Mouse (Mus musculus) CH12F3 (cell line): Measurements from ENCODE around the gene Ifit1bl1.
"Not testable (repeated sequence)": the region's sequence is repeated elsewhere in the genome, so short reads cannot be mapped to it uniquely, and the experiment has no call there.

Experiments
- in situ Hi-C: fragments of 300-500 bp; cut with MboI; formaldehyde crosslinking; loops from 2 replicates; pipeline ENCODE4 v1.14.3; 2020; ENCODE audit warnings: low sequenced_read_pairs

Gene Ifit1bl1

DNA sequence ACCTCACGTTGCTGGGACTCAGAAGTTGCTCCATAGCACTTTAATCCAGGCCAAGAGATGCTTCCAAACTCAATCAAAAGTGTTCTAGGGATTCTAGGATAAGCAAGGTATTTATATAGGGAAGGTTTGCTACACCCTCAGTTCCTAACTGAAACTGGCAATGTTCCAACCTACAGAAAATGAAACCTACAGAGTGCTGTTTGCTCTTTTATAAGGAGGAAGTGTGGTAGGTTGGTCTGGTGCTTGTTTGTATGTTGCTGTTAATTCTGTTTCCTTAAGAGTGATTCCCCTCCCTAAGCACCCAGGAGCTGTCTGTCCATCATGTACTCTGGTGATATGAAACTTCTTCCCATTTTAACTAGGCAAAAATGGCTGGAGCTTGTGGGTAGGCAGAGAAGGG, at the start of gene Ifit1bl1:
Gene Ifit1bl1 (minus strand): TSS at position 69 of the 400 bp plus-strand sequence.
- in situ Hi-C loops: not testable (repeated sequence)

DNA sequence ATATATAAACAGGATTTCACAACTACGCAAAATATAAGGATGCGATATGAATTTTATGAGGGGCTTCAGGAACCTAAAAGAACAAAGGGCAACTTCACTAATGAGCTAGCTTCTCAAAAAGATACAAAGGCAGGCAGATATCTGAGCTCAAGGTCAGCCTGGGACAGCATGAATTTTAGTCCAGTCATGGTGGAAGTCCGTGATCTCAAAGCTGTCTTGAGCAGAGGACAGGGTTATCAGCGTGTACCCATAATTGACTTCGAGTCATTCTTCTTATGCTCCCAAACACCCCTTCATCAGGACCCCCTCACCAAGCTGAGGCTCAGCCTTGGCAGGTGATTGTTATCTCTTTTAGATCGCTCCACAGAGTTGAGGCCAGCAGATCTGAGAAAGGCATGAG, 49.2 kb upstream of the Ifit1bl1 start:
- in situ Hi-C loops: loop anchor here (25.0 kb wide), 1 partner anchor 314 kb away; no protein-coding TSS in a partner anchor

DNA sequence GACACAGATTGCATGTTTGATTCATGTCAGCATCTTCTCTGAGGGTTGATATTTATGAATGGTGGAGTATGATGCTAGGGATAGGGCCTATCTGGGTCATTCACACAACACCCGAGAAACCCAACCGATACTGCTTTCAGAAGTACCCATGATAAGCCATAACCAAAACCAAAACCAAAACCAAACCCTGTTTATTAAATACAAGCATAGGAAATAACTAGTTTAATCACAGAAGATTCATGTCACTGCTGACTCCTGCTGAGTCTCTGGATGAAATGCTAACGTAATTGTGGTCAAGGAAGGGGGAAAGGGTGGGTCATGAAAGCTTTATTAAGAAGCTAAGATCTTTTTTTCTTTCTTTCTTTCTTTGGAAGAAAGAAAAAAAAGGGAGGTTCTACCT, 48.5 kb upstream of the Ifit1bl1 start:
- in situ Hi-C loops: loop anchor here (25.0 kb wide), 1 partner anchor 313 kb away; no protein-coding TSS in a partner anchor

DNA sequence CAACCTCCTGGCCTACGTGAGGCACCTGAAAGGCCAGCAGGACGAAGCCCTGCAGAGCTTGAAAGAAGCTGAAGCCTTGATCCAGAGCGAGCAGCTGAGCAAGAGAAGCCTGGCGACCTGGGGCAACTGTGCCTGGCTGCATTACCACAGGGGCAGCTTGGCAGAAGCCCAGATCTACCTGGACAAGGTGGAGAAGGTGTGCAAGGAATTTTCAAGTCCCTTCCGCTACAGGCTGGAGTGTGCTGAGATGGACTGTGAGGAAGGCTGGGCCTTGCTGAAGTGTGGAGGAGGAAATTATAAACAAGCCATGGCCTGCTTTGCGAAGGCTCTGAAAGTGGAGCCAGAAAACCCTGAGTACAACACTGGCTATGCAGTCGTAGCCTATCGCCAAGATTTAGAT, 45.9 kb upstream of the Ifit1bl1 start:
- in situ Hi-C loops: not testable (repeated sequence)

DNA sequence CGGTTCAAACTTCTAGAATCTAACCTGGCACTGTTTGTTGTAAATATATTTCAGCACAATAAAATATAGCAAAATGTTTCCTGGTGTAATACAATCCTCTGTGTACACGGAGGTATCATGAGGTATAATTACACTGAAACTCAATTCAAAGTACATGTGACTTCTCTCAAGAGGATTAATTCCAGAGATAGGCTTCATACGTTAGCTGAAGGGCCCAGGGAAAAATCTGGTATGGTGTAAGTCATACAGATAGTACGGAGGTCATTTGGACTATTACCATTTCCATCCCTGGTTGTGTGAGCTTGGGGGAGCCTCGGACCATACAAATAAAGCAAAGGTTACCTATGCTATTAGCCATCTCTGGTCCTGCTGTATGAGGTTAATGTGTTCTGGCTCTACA, 40.9 kb upstream of the Ifit1bl1 start:
- in situ Hi-C loops: no loop called here

DNA sequence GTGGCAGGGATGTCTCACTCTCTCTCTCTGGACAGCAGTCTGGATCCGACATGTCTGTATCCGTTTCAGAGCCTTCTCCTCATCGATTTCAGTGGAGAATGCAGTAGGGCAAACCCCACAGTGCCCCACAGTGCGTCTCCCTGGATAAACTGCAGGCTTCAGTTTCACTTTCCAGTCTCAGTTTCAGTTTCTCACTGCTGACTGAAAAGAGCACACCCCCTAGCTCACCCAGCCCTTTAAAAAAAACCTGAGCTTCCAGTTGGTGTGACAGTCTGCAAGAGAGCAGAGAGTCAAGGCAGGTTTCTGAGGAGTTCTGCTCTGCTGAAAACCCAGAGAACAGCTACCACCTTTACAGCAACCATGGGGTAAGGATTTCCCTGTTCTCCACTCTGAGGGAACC, 38.9 kb upstream of the Ifit1bl1 start, which contains the start of the genes Ifit1bl2 and Ifit1:
Gene Ifit1bl2 (minus strand): TSS at position 121 of the 400 bp plus-strand sequence.
Gene Ifit1 (plus strand): TSS at position 249 of the 400 bp plus-strand sequence.
- in situ Hi-C loops: no loop called here

DNA sequence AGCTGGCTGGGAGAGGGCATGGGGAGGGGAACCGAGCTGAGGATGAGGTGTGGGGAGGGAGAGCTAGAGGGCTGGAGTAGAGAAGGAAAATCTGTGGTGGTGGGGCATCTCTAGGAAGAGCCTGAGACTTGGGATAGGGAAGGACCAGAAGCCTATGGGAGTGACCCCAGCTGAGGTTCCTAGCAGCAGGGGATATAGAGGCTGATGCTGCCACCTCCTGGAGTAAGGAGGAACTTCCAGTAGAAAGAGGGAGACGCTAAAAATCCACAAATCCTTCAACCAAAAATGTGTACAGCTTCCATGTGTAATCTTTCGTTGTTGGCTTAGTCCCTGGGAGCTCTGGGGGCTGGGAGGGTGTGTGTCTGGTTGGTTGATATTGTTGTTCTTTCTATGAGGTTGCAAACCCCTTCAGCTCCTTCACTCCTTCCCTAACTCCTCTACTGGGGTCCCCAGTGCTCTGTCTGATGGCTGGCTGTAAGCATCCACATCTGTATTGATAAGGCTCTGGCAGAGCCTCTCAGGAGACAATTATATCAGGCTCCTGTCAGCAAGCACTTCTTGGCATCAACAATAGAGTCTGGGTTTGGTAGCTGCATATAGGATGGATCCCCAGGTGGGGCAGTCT, 35.3 kb upstream of the Ifit1bl1 start:
- in situ Hi-C loops: no loop called here

DNA sequence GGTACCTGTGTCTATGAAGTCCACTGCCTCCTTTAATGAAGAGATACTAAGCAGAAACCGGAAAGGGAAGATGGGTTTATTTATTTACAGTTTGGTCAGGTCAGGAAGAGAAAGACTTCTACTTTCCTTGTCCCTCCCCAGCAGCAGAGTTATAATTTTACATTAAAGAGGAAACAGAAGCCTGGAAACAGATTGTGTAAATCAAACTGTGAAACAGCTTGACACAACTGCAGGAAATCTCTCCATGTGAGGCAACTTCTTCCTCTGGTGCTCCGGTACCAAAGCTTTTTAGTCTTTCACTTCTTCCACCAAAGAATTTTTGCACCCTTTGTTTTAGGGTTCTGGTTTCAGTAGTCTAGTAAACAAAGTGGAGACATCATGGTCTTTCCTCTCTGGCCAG, 31.7 kb upstream of the Ifit1bl1 start:
- in situ Hi-C loops: no loop called here

DNA sequence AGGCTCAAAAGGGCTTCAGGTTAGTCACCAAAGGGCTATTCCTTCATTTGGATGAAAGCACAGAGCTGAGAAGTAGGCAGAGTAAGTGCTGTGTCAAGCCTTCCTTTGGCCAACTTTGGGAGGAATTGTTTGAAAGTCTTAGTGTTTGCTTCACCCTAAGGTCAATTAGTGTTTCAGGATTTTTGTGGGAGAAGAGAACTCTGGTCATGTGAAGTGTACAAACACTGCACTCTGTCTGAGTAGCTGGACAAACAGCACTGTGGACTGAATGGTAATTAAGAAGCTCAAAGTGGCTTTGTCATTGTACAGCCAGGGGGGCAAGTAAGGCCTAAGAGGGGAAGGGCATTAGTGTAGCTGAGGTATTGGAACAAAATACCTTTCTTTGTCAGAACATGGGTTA, 29.7 kb upstream of the Ifit1bl1 start:
- in situ Hi-C loops: no loop called here

DNA sequence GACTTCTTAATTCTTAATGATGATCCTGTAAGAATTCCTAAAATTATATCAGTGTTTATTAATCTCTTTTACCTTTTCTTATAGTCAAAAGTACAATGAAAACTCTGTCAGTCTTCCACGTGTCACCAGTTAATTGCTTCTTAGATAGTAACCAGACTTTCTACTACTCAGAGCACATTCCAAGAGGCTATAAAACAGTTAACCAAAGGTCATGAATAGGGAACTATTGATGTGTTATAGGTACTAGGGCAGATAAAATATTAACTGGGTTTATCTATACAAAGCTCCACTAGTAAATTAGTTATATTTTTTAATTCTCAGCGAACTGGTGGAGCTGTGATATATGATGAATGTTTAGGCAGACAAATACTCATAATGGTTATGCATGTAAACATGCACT, 25.7 kb upstream of the Ifit1bl1 start:
- in situ Hi-C loops: no loop called here

DNA sequence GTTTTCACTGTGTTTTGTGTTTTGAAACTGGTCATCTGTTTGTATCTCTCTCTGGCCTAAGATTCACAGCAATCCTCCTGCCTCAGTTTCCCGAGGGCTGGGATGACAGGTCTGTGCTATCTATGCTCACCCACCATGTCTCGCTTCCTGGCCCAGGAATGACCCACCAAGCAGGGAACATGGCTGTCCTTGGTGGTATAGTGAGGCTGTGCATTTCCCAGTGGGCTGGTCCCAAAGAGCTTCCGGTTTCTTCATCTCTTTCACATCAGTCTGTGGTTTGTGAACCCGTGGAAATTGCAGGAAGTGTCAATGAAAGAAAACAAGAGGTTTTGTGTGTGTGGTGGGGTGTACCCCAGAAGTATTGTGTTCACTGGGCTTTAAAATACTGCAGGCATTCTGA, 22.9 kb upstream of the Ifit1bl1 start:
- in situ Hi-C loops: no loop called here

DNA sequence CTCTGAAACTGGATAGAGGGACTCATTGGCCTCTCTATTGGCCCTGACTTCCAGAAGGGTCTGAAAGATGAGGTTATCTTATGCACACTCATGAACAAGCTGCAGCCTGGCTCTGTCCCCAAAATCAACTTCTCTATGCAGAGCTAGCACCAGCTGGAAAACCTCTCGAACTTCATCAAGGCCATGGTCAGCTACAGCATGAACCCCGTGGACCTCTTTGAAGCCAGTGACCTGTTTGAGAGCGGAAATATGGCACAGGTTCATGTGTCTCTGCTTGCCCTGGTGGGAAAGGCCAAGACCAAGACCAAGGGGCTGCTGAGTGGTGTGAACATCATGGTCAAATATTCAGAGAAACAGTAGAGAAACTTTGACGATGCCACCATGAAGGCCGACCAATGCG, 22.0 kb upstream of the Ifit1bl1 start:
- in situ Hi-C loops: no loop called here

DNA sequence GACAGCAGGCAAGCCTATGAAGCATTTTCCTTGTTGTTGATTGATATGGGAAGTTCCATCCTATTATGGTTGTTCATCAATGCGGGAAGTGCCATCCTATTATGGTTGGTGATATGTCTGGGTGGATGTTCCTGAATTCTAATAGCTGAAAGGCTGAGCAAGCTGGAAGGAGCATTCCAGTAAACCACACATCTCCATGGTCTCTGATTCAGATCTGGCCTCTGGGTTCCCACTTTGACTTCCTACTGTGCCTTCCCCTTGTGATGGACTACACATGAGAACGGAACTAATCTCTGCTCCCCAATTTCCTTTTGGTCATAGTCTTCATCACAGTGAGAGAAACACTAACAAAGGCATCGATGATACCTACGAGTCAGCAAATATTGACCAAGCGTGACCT, 19.1 kb upstream of the Ifit1bl1 start:
- in situ Hi-C loops: no loop called here

DNA sequence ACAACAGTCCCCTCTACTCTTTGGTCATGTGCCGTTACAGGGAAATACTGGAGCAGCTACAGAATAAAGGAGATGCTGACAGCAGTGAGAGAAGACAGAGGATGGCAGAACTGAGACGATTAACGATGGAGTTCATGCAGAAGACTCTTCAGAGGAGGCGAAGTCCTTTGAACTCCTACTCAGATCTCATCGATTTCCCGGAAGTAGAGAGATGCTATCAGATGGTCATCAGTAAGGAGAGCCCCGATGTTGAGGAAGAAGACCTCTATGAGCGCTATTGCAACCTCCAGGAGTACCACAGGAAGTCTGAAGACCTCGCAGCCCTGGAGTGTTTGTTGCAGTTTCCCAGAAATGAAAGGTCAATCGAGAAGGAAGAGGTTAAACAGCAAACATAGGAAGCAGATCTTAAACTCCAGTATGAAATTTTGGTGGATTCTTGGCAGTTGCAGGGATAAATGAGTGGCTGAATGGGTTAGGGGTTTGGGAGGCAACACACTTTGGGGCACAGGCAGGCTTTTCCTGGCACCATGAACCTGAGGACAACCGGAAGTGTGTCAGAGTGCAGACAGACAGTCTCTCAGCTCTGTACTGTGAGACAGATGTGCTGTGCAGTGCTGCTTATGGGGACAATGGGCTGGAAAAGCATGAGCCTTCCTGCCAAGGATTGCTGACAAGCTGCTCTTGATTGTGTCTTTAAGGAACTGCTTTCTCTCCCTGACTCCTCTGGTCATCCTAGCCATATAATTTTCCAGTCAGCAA, 10.7 kb upstream of the Ifit1bl1 start:
- in situ Hi-C loops: not testable (repeated sequence)

DNA sequence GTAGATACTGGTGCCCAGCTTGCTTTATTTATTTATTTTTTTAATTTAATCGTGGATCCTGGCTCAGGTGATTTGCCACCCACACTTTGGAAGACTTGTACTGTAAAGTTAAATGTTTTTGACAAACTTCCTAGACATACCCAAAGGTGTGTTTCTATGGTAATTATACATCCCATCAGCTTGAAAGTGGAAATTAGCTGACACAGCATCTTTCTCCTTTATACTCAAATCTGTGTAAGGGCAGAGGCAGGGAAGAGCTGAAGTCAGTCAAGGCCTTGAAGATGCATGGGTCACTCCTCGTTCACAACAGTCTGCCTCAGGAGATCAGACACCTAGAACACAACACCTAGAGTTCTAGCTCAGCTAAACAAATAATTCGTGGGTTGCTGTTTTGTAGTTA, 8.4 kb upstream of the Ifit1bl1 start:
- in situ Hi-C loops: not testable (repeated sequence)

DNA sequence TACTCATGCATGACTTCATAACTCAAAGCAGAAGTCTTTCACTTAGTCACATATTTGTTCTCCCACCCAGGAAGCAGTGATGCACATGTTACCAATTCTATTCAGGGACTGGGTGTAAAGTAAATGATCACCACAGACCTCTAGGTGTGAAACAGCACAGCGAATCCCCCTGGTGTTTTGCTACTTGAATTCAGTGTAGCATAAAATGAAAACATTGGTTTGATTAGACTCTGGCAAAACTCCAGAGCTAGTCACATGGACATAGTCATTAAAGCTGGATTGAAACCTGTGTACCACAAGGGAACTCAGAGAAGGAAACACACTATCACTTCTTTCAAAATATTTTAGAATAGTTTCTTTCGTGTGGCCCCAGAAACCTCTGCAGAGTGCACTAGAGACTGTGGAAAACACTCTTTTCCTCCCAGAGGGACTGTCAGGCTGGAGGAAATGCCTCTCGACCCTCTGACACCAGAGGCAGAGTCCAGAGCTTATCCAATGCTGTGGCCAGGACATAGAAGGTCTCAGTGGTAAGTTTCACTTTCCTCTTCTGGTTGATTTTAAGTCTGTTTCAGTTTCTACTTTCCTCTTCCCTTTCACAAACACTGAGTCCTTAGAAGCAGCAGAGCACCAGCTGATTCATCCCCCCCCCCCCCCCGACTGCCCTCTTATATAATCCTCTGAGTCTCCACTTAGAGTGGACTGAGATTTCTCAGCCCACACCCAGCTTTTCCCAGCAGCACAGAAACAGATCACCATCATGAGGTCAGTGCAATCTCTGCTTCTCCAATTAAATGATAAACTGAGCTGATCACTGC, 5.7 kb upstream of the Ifit1bl1 start, which contains the start of gene Ifit3b:
Gene Ifit3b (plus strand): TSS at position 734 of the 815 bp plus-strand sequence.
- in situ Hi-C loops: not testable (repeated sequence)

DNA sequence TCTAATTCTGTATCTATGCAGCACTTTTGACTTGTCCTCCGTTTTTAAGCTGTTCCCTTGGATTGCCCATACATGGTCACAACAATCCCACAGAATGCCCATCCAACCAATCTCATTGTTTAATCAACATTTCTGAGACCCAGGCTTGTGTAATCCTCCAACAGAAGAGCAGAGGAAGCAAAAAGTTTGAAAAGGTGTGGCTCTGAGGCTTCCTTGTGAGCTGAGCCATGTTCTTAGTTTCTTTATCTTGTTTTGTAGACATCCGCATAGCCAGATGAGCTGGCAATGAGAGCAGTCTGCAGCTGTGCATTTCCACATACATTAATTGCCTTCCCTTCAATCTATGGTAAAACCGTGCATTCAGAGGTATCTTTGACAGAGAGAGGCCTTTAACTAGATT, 3.7 kb upstream of the Ifit1bl1 start:
- in situ Hi-C loops: no loop called here

DNA sequence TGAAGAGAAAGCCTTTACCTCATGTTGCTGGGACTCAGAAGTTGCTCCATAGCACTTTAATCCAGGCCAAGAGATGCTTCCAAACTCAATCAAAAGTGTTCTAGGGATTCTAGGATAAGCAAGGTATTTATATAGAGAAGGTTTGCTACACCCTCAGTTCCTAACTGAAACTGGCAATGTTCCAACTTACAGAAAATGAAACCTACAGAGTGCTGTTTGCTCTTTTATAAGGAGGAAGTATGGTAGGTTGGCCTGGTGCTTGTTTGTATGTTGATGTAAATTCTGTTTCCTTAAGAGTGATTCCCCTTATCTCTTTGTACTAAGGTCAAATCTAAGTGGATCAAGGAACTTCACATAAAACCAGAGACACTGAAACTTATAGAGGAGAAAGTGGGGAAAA, 2.5 kb downstream of the Ifit1bl1 start:
- in situ Hi-C loops: not testable (repeated sequence)

DNA sequence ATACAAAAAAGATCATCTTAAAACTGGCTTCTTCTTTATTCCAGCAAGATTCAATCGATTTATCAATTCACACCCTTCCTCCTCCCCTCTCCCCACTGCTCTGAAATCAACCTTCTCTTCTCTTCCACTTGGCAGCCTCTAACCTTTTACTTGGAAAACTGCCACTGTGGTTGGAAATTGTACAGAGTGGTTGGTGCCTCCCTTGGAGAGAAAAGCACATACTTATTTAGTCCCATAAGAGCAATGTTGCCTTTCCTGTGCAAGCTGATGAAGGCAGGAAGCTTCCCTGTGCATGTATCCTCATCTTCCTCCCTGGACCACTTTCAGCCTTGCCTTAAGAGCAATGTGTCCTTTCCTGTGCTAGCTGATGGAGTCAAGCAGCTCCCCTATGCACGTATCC, 3.4 kb downstream of the Ifit1bl1 start:
- in situ Hi-C loops: no loop called here

DNA sequence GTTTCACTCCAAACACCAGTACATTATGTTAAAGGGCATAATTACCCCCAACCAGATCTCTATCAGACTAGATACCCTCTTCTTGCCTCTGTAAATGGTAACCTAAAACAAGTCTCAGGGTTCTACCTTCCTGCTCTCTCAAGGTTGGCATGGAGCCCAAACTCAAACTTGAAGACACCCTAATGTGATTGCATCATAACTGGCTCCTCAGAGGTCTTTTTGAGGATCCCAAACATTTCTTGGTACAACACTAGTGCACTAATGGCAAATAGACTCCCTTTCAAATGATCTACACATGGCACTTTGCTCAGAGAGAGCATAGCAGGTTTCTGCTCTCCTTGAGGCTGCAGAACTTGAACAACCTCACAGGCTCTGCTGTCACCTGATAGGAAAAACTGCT, 4.9 kb downstream of the Ifit1bl1 start:
- in situ Hi-C loops: no loop called here

DNA sequence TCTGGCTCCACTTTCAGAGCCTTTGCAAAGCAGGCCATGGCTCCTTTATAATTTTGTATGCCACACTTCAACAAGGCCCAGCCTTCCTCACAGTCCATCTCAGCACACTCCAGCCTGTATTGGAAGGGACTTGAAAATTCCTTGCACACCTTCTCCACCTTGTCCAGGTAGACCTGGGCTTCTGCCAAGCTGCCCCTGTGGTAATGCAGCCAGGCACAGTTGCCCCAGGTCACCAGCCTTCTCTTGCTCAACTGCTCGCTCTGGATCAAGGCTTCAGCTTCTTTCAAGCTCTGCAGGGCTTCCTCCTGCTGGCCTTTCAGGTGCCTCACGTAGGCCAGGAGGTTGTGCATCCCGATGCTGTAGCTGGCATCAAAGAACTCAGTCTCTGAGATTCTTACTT, 7.2 kb downstream of the Ifit1bl1 start:
- in situ Hi-C loops: not testable (repeated sequence)
